Mouse (Mus musculus): ENCODE measurements around the gene Edar.

- no peak for TF ChIP-seq CTCF (IDR thresholded peaks at IDR 0.05; ENCODE audit: extremely low read depth, insufficient read depth, low read length)
- TF ChIP-seq POLR2A (IDR thresholded peaks at IDR 0.05; ENCODE audit: extremely low read depth, insufficient read depth, low read length) = no peak
These were observed 32.5 kb downstream of the Edar start for GRCm38 (mm10) chr10:58643001-58643400.

Data from cortical plate, adult 2 months (tissue).